Mouse (Mus musculus) G1E (cell line): ENCODE data around the gene Gpr142. TPM values are rescaled to one million over a fixed set of nuclear protein-coding genes. Genes with fewer than 3 reads are reported as not detected.

ENCODE experiments used
- ATAC-seq: 2 replicates; pipeline ENCODE4 v1.8.0; 2016; ENCODE audit warnings: mild to moderate bottlenecking; ENCODE audit not compliant: insufficient number of reproducible peaks, poor library complexity, low FRiP score, severe bottlenecking; ENCODE audit errors: extremely low read depth
- DNase-seq: peaks from one replicate; pipeline ENCODE4 v3.0.0; 2012; ENCODE audit warnings: low spot score
- H3K27me3 ChIP-seq: 2 replicates; pipeline ENCODE4 v1.6.1; 2012; ENCODE audit warnings: mild to moderate bottlenecking, low read length, inconsistent platforms; ENCODE audit not compliant: insufficient read depth
- H3K36me3 ChIP-seq: replicated peaks from 2 replicates; pipeline ENCODE3; 2012; ENCODE audit warnings: mild to moderate bottlenecking, inconsistent platforms
- H3K4me1 ChIP-seq: 2 replicates; pipeline ENCODE4 v1.6.1; 2012; ENCODE audit warnings: low read depth, low read length, inconsistent platforms, mixed read lengths; ENCODE audit not compliant: insufficient read depth
- H3K4me3 ChIP-seq: 2 replicates; pipeline ENCODE4 v1.5.1; 2012; ENCODE audit warnings: low read depth, mild to moderate bottlenecking, inconsistent platforms, low read length, moderate library complexity, mixed read lengths
- H3K9me3 ChIP-seq: replicated peaks from 2 replicates; pipeline ENCODE4 v1.6.1; 2012; ENCODE audit warnings: inconsistent platforms
- CTCF ChIP-seq: IDR thresholded peaks from 2 replicates; pipeline ENCODE4 v1.5.1; 2012; ENCODE audit warnings: low read depth, low read length, inconsistent platforms, mixed read lengths
- GATA1 ChIP-seq: IDR thresholded peaks from 2 replicates; pipeline ENCODE4 v1.6.1; 2012; ENCODE audit warnings: borderline replicate concordance, low read length, inconsistent platforms, mixed read lengths
- GATA2 ChIP-seq: IDR thresholded peaks from 2 replicates; pipeline ENCODE4 v1.6.1; 2012; ENCODE audit warnings: low read depth, low read length, inconsistent platforms, borderline replicate concordance
- POLR2AphosphoS5 ChIP-seq: IDR thresholded peaks from 2 replicates; pipeline ENCODE4 v1.6.1; 2012; ENCODE audit warnings: low read depth, low read length, inconsistent platforms; ENCODE audit not compliant: insufficient replicate concordance
- TAL1 ChIP-seq: conservative IDR thresholded peaks from 2 replicates; pipeline ENCODE4 v1.6.1; 2012; ENCODE audit warnings: low read depth, low read length, inconsistent platforms, mixed read lengths
- polyA plus RNA-seq: library from polyadenylated mRNA; stranded (reverse); fragments of >175 nt; gene quantifications from 2 replicates; pipeline ENCODE4 v1.2.3, GENCODE M21; 2012
- total RNA-seq, 2 experiments: library from RNA; stranded (forward) in 1 of 2; stranded (reverse) in 1 of 2; fragments of 200-1000 nt in 1 of 2; fragments of >200 nt in 1 of 2; fragmentation: Nextera tagmentation in 1 of 2; gene quantifications; 2 replicates each; pipeline ENCODE4 v1.2.3; 2014 to 2017

Gpr142 gene
- total and polyA plus RNA-seq, 3 experiments: 0.22 TPM; not detected in 2

GRCm38 (mm10) chr11:114853174-114853838, 54.6 kb downstream of the Gpr142 start:
- no peak for ATAC-seq

DNA sequence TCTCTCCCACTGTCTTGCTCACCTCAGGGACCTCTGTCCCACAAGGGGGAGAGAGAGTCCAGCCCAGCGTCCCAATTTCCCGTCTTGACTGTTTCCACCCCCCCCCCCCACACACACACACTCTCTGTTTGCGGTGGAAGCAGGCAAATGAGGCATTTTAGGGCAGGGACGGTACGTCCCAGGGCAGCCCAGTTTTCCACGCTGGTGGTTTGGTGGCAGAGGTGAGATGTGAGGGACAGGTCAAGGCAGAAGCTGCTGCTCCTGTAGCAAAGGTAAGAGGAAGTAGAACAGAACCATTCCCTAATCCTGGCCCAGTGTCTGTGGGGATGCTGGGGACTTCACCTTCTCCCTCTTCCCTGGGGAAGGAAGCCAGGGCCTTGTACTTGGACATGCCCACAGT, 55.9 kb downstream of the Gpr142 start:
- no peak for DNase-seq
- TF ChIP-seq TAL1: no peak
- no peak for TF ChIP-seq GATA2
- TF ChIP-seq CTCF: no peak
- H3K36me3 ChIP-seq: no peaks in the 10 kb centered on the region
- H3K4me3 ChIP-seq: no peak overlapping the region
- no peak for ATAC-seq
- H3K27me3 ChIP-seq: no peaks in the 10 kb centered on the region
- H3K4me1 ChIP-seq: no peaks in the 10 kb centered on the region
- peaks cover 58% of the 10 kb centered on the region for H3K9me3 ChIP-seq

More at GRCm38 (mm10) chr11:114853174-114853838, 54.6 kb downstream of the Gpr142 start:
- no peaks in the 10 kb centered on the region for H3K4me1 ChIP-seq
- no peak for DNase-seq
- TF ChIP-seq GATA2: no peak
- no peak for TF ChIP-seq POLR2AphosphoS5
- no peak for TF ChIP-seq TAL1
- TF ChIP-seq GATA1: no peak
- TF ChIP-seq CTCF: no peak
- H3K27me3 ChIP-seq: no peaks in the 10 kb centered on the region
- H3K4me3 ChIP-seq: no peak overlapping the region
- peaks cover 66% of the 10 kb centered on the region for H3K9me3 ChIP-seq
- no peaks in the 10 kb centered on the region for H3K36me3 ChIP-seq

DNA sequence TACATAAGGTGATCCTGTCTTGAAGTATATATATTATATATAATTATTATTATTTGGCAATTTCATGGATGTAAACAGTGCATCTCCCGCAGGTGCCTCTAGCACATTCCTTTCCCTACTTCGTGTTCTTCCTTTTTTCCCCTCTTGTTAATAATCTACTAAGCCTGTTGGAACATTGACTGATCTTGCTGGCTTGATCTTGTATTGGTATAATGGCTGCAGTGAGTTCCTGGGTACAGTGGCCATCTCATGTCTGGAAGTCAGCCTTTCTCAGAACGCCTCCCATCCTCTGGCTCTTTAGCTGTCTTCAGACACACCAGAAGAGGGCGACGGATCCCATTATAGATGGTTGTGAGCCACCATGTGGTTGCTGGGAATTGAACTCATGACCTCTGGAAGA, 57.4 kb downstream of the Gpr142 start:
- Histone ChIP-seq H3K36me3 (no peaks in the 10 kb centered on the region), H3K4me3 (no peak overlapping the region), H3K27me3 (no peaks in the 10 kb centered on the region), H3K4me1 (no peaks in the 10 kb centered on the region), H3K9me3 (peaks cover 50% of the 10 kb centered on the region)
- TF ChIP-seq POLR2AphosphoS5 (no peak), CTCF (no peak), TAL1 (no peak), GATA2 (no peak), GATA1 (no peak)
- ATAC-seq (no peak), DNase-seq (no peak)

Other genes with a start within 250 kb of the Gpr142 start
- 841 and 875 TPM in 2 replicates for gene Rpl38, start 130.4 kb upstream of the Gpr142 start, total RNA-seq (2014; fragmentation: Nextera tagmentation)
- gene Rpl38, start 130.4 kb upstream of the Gpr142 start, total RNA-seq (2017): 2,691 and 2,853 TPM in 2 replicates
- gene Rpl38, start 130.4 kb upstream of the Gpr142 start, polyA plus RNA-seq: 272 and 420 TPM in 2 replicates
- gene Ttyh2, start 123.5 kb upstream of the Gpr142 start, total RNA-seq (2014; fragmentation: Nextera tagmentation): 0.38 and 0.87 TPM in 2 replicates
- gene Ttyh2, start 123.5 kb upstream of the Gpr142 start, total RNA-seq (2017): 2.0 and 2.9 TPM in 2 replicates
- gene Ttyh2, start 123.5 kb upstream of the Gpr142 start, polyA plus RNA-seq: 0.47 and 0.74 TPM in 2 replicates
- gene Dnaic2, start 71.5 kb upstream of the Gpr142 start, total RNA-seq (2014; fragmentation: Nextera tagmentation): not detected in 2 replicates
- 0.06 TPM in 1 of 2 replicates, not detected in the other for gene Dnaic2, start 71.5 kb upstream of the Gpr142 start, total RNA-seq (2017)
- not detected in 2 replicates for gene Dnaic2, start 71.5 kb upstream of the Gpr142 start, polyA plus RNA-seq
- gene Kif19a, start 33.5 kb upstream of the Gpr142 start, total RNA-seq (2014; fragmentation: Nextera tagmentation): not detected in 2 replicates
- 0.12 TPM in 1 of 2 replicates, not detected in the other for gene Kif19a, start 33.5 kb upstream of the Gpr142 start, total RNA-seq (2017)
- not detected in 2 replicates for gene Kif19a, start 33.5 kb upstream of the Gpr142 start, polyA plus RNA-seq
- not detected in 2 replicates for gene Btbd17, start 3.0 kb upstream of the Gpr142 start, total RNA-seq (2014; fragmentation: Nextera tagmentation)
- 0.06 and 0.11 TPM in 2 replicates for gene Btbd17, start 3.0 kb upstream of the Gpr142 start, total RNA-seq (2017)
- not detected in 2 replicates for gene Btbd17, start 3.0 kb upstream of the Gpr142 start, polyA plus RNA-seq
- gene Gprc5c, start 52.2 kb downstream of the Gpr142 start, total RNA-seq (2014; fragmentation: Nextera tagmentation): not detected in 2 replicates
- gene Gprc5c, start 52.2 kb downstream of the Gpr142 start, total RNA-seq (2017): 0.22 and 0.23 TPM in 2 replicates
- gene Gprc5c, start 52.2 kb downstream of the Gpr142 start, polyA plus RNA-seq: not detected in 2 replicates
- gene Cd300a, start 91.1 kb downstream of the Gpr142 start, total RNA-seq (2014; fragmentation: Nextera tagmentation): not detected in 2 replicates
- gene Cd300a, start 91.1 kb downstream of the Gpr142 start, total RNA-seq (2017): 0.06 and 0.11 TPM in 2 replicates
- gene Cd300a, start 91.1 kb downstream of the Gpr142 start, polyA plus RNA-seq: 0.01 TPM in 1 of 2 replicates, not detected in the other
- gene Cd300lb, start 135.5 kb downstream of the Gpr142 start, total RNA-seq (2014; fragmentation: Nextera tagmentation): not detected in 2 replicates
- 0.16 TPM in 1 of 2 replicates, not detected in the other for gene Cd300lb, start 135.5 kb downstream of the Gpr142 start, total RNA-seq (2017)
- not detected in 2 replicates for gene Cd300lb, start 135.5 kb downstream of the Gpr142 start, polyA plus RNA-seq
- not detected in 2 replicates for gene Cd300c, start 170.2 kb downstream of the Gpr142 start, total RNA-seq (2014; fragmentation: Nextera tagmentation)
- gene Cd300c, start 170.2 kb downstream of the Gpr142 start, total RNA-seq (2017): not detected in 2 replicates
- not detected in 2 replicates for gene Cd300c, start 170.2 kb downstream of the Gpr142 start, polyA plus RNA-seq
- gene Cd300ld, start 191.0 kb downstream of the Gpr142 start, total RNA-seq (2014; fragmentation: Nextera tagmentation): not detected in 2 replicates
- gene Cd300ld, start 191.0 kb downstream of the Gpr142 start, total RNA-seq (2017): 0.27 and 0.52 TPM in 2 replicates
- gene Cd300ld, start 191.0 kb downstream of the Gpr142 start, polyA plus RNA-seq: not detected in 2 replicates
- not detected in 2 replicates for gene Cd300c2, start 203.0 kb downstream of the Gpr142 start, total RNA-seq (2014; fragmentation: Nextera tagmentation)
- 0.41 and 0.76 TPM in 2 replicates for gene Cd300c2, start 203.0 kb downstream of the Gpr142 start, total RNA-seq (2017)
- gene Cd300c2, start 203.0 kb downstream of the Gpr142 start, polyA plus RNA-seq: not detected in 2 replicates
- gene Cd300ld2, start 217.3 kb downstream of the Gpr142 start, total RNA-seq (2014; fragmentation: Nextera tagmentation): not detected in 2 replicates
- 0.16 and 0.35 TPM in 2 replicates for gene Cd300ld2, start 217.3 kb downstream of the Gpr142 start, total RNA-seq (2017)
- not detected in 2 replicates for gene Cd300ld2, start 217.3 kb downstream of the Gpr142 start, polyA plus RNA-seq
- gene Cd300ld4, start 228.1 kb downstream of the Gpr142 start, total RNA-seq (2014; fragmentation: Nextera tagmentation): not detected in 2 replicates
- gene Cd300ld4, start 228.1 kb downstream of the Gpr142 start, total RNA-seq (2017): 0.23 TPM in 1 of 2 replicates, not detected in the other
- not detected in 2 replicates for gene Cd300ld4, start 228.1 kb downstream of the Gpr142 start, polyA plus RNA-seq
- not detected in 2 replicates for gene Cd300ld5, start 238.8 kb downstream of the Gpr142 start, total RNA-seq (2014; fragmentation: Nextera tagmentation)
- 10.2 and 11.4 TPM in 2 replicates for gene Cd300ld5, start 238.8 kb downstream of the Gpr142 start, total RNA-seq (2017)
- not detected in 2 replicates for gene Cd300ld5, start 238.8 kb downstream of the Gpr142 start, polyA plus RNA-seq
- gene Cd300ld3, start 249.5 kb downstream of the Gpr142 start, total RNA-seq (2014; fragmentation: Nextera tagmentation): not detected in 2 replicates
- gene Cd300ld3, start 249.5 kb downstream of the Gpr142 start, total RNA-seq (2017): 11.3 and 18.2 TPM in 2 replicates
- not detected in 2 replicates for gene Cd300ld3, start 249.5 kb downstream of the Gpr142 start, polyA plus RNA-seq